Mouse (Mus musculus): ENCODE data around the gene Qrsl1.

- TF ChIP-seq POLR2A (IDR thresholded peaks at IDR 0.05; ENCODE audit: borderline replicate concordance, extremely low read depth, low read depth, low read length), result no peak
- TF ChIP-seq CTCF (IDR thresholded peaks at IDR 0.05; ENCODE audit: insufficient read depth, low read length), result no peak
Observed at GRCm38 (mm10) chr10:43827958-43828685, 73.4 kb downstream of the Qrsl1 start.
